Mouse (Mus musculus): ENCODE data around the gene Cnih4. TPM values are rescaled to one million over a fixed set of nuclear protein-coding genes. Genes with fewer than 3 reads are reported as not detected.

Gene Cnih4
- polyA plus RNA-seq, 1 experiment from 2014 or later, result 141 TPM

GRCm38 (mm10) chr1:181168377-181168776 lies 23.9 kb downstream of the Cnih4 start:
- ATAC-seq (replicated peaks; ENCODE audit: low FRiP score, low TSS enrichment, low read depth), result no peak; the same call in 1 of the 2 replicates
- H3K27ac ChIP-seq (ENCODE audit: low read depth), result no peak overlapping the region
- H3K9ac ChIP-seq (ENCODE audit: low read length), result no peak overlapping the region
- H3K4me2 ChIP-seq (ENCODE audit: low read length), result no peak overlapping the region
- no peak for DNase-seq (ENCODE audit: low spot score)
- H3K36me3 ChIP-seq (ENCODE audit: control insufficient read depth, insufficient read depth, low read length), result peaks cover 58% of the 10 kb centered on the region
- no peak overlapping the region for H3K4me3 ChIP-seq (ENCODE audit: low read depth, low read length)
- WGBS, result 78% methylated on average over 3 of the region's 3 CpGs
- no peaks in the 10 kb centered on the region for H3K27me3 ChIP-seq (replicated peaks; ENCODE audit: control insufficient read depth, insufficient read depth, low read length)
- no peaks in the 10 kb centered on the region for H3K4me1 ChIP-seq (replicated peaks; ENCODE audit: control insufficient read depth, insufficient read depth, low read length)
- no peaks in the 10 kb centered on the region for H3K9me3 ChIP-seq (ENCODE audit: control insufficient read depth, low read length)

- DNase-seq (ENCODE audit: low spot score), result no peak
- Histone ChIP-seq H3K9me3 (ENCODE audit: control insufficient read depth, low read length) (no peaks in the 10 kb centered on the region), H3K4me3 (ENCODE audit: low read depth, low read length) (no peak overlapping the region), H3K27me3 (replicated peaks; ENCODE audit: control insufficient read depth, insufficient read depth, low read length) (no peaks in the 10 kb centered on the region), H3K36me3 (ENCODE audit: control insufficient read depth, insufficient read depth, low read length) (peaks cover 48% of the 10 kb centered on the region), H3K4me2 (ENCODE audit: low read length) (no peak overlapping the region), H3K27ac (ENCODE audit: low read depth) (no peak overlapping the region), H3K9ac (ENCODE audit: low read length) (no peak overlapping the region), H3K4me1 (replicated peaks; ENCODE audit: control insufficient read depth, insufficient read depth, low read length) (no peaks in the 10 kb centered on the region)
- WGBS, result 77% methylated on average over 8 of the region's 8 CpGs
- ATAC-seq (replicated peaks; ENCODE audit: low FRiP score, low TSS enrichment, low read depth), result no peak
These were observed 25.7 kb downstream of the Cnih4 start for GRCm38 (mm10) chr1:181170210-181170609.

- Histone ChIP-seq H3K4me2 (ENCODE audit: low read length) (no peak overlapping the region), H3K9me3 (ENCODE audit: control insufficient read depth, low read length) (no peaks in the 10 kb centered on the region), H3K27ac (ENCODE audit: low read depth) (no peak overlapping the region), H3K36me3 (ENCODE audit: control insufficient read depth, insufficient read depth, low read length) (peaks cover 92% of the 10 kb centered on the region), H3K4me3 (ENCODE audit: low read depth, low read length) (no peak overlapping the region), H3K27me3 (replicated peaks; ENCODE audit: control insufficient read depth, insufficient read depth, low read length) (no peaks in the 10 kb centered on the region), H3K9ac (ENCODE audit: low read length) (no peak overlapping the region), H3K4me1 (replicated peaks; ENCODE audit: control insufficient read depth, insufficient read depth, low read length) (no peaks in the 10 kb centered on the region)
- 94% methylated on average over 4 of the region's 4 CpGs for whole genome bisulfite sequencing
- DNase-seq (ENCODE audit: low spot score) (no peak), ATAC-seq (replicated peaks; ENCODE audit: low FRiP score, low TSS enrichment, low read depth) (no peak)
These were observed 44.4 kb downstream of the Cnih4 start for GRCm38 (mm10) chr1:181188925-181189324.

- Histone ChIP-seq H3K36me3 (ENCODE audit: control insufficient read depth, insufficient read depth, low read length) (peaks cover 90% of the 10 kb centered on the region), H3K27ac (ENCODE audit: low read depth) (no peak overlapping the region), H3K9me3 (ENCODE audit: control insufficient read depth, low read length) (no peaks in the 10 kb centered on the region), H3K4me3 (ENCODE audit: low read depth, low read length) (no peak overlapping the region), H3K9ac (ENCODE audit: low read length) (no peak overlapping the region), H3K4me1 (replicated peaks; ENCODE audit: control insufficient read depth, insufficient read depth, low read length) (no peaks in the 10 kb centered on the region), H3K4me2 (ENCODE audit: low read length) (no peak overlapping the region), H3K27me3 (replicated peaks; ENCODE audit: control insufficient read depth, insufficient read depth, low read length) (no peaks in the 10 kb centered on the region)
- WGBS, result 86% methylated on average over 4 of the region's 4 CpGs
- DNase-seq (ENCODE audit: low spot score), result no peak
- ATAC-seq (replicated peaks; ENCODE audit: low FRiP score, low TSS enrichment, low read depth), result no peak
These were observed 55.0 kb downstream of the Cnih4 start for GRCm38 (mm10) chr1:181199446-181199845.

GRCm38 (mm10) chr1:181210147-181210546 lies 65.7 kb downstream of the Cnih4 start:
- Histone ChIP-seq H3K27me3 (replicated peaks; ENCODE audit: control insufficient read depth, insufficient read depth, low read length) (no peaks in the 10 kb centered on the region), H3K4me3 (ENCODE audit: low read depth, low read length) (peak overlapping the region; percentile 72), H3K9ac (ENCODE audit: low read length) (peak overlapping the region; percentile 92), H3K27ac (ENCODE audit: low read depth) (no peak overlapping the region), H3K9me3 (ENCODE audit: control insufficient read depth, low read length) (no peaks in the 10 kb centered on the region), H3K36me3 (ENCODE audit: control insufficient read depth, insufficient read depth, low read length) (peaks cover 27% of the 10 kb centered on the region), H3K4me2 (ENCODE audit: low read length) (peak overlapping the region; percentile 73), H3K4me1 (replicated peaks; ENCODE audit: control insufficient read depth, insufficient read depth, low read length) (peaks cover 24% of the 10 kb centered on the region)
- DNase-seq (ENCODE audit: low spot score) (no peak), ATAC-seq (replicated peaks; ENCODE audit: low FRiP score, low TSS enrichment, low read depth) (no peak)
- 7% methylated on average over 4 of the region's 4 CpGs for WGBS

- Histone ChIP-seq H3K36me3 (ENCODE audit: control insufficient read depth, insufficient read depth, low read length) (peaks cover 21% of the 10 kb centered on the region), H3K4me2 (ENCODE audit: low read length) (peak overlapping the region; percentile 73), H3K9me3 (ENCODE audit: control insufficient read depth, low read length) (no peaks in the 10 kb centered on the region), H3K27ac (ENCODE audit: low read depth) (peak overlapping the region; percentile 89), H3K9ac (ENCODE audit: low read length) (peak overlapping the region; percentile 92), H3K4me3 (ENCODE audit: low read depth, low read length) (peak overlapping the region; percentile 72), H3K27me3 (replicated peaks; ENCODE audit: control insufficient read depth, insufficient read depth, low read length) (no peaks in the 10 kb centered on the region), H3K4me1 (replicated peaks; ENCODE audit: control insufficient read depth, insufficient read depth, low read length) (peaks cover 24% of the 10 kb centered on the region)
- DNase-seq (ENCODE audit: low spot score), result peak; percentile 73
- 1% methylated on average over 43 of the region's 56 CpGs for WGBS
- ATAC-seq (replicated peaks; ENCODE audit: low FRiP score, low TSS enrichment, low read depth), result peak; percentile 34; the same call in 1 of the 2 replicates
These were observed 66.3 kb downstream of the Cnih4 start for GRCm38 (mm10) chr1:181210601-181211402.

GRCm38 (mm10) chr1:181211403-181211919 lies 67.0 kb downstream of the Cnih4 start:
- peaks cover 21% of the 10 kb centered on the region for H3K36me3 ChIP-seq (ENCODE audit: control insufficient read depth, insufficient read depth, low read length)
- peaks cover 24% of the 10 kb centered on the region for H3K4me1 ChIP-seq (replicated peaks; ENCODE audit: control insufficient read depth, insufficient read depth, low read length)
- no peak for DNase-seq (ENCODE audit: low spot score)
- no peaks in the 10 kb centered on the region for H3K9me3 ChIP-seq (ENCODE audit: control insufficient read depth, low read length)
- H3K4me3 ChIP-seq (ENCODE audit: low read depth, low read length), result peak overlapping the region; percentile 72
- peak overlapping the region; percentile 73 for H3K4me2 ChIP-seq (ENCODE audit: low read length)
- under 1% methylated on average over 22 of the region's 72 CpGs for WGBS
- H3K27ac ChIP-seq (ENCODE audit: low read depth), result peak overlapping the region; percentile 89
- peak; percentile 42 for ATAC-seq (replicated peaks; ENCODE audit: low FRiP score, low TSS enrichment, low read depth)
- peak overlapping the region; percentile 92 for H3K9ac ChIP-seq (ENCODE audit: low read length)
- no peaks in the 10 kb centered on the region for H3K27me3 ChIP-seq (replicated peaks; ENCODE audit: control insufficient read depth, insufficient read depth, low read length)

- H3K4me3 ChIP-seq (ENCODE audit: low read depth, low read length), result peak within 1 kb of the TSS; percentile 72
- DNase-seq (ENCODE audit: low spot score) (peak; percentile 89), ATAC-seq (replicated peaks; ENCODE audit: low FRiP score, low TSS enrichment, low read depth) (peak; percentile 94)
- peak within 1 kb of the TSS; percentile 89 for H3K27ac ChIP-seq (ENCODE audit: low read depth)
- peak within 1 kb of the TSS; percentile 90 for H3K4me2 ChIP-seq (ENCODE audit: low read length)
- H3K27me3 ChIP-seq (replicated peaks; ENCODE audit: control insufficient read depth, insufficient read depth, low read length), result no peaks in the 10 kb centered on the region
- peaks cover 24% of the 10 kb centered on the region for H3K4me1 ChIP-seq (replicated peaks; ENCODE audit: control insufficient read depth, insufficient read depth, low read length)
- peaks cover 14% of the 10 kb centered on the region for H3K36me3 ChIP-seq (ENCODE audit: control insufficient read depth, insufficient read depth, low read length)
- peak within 1 kb of the TSS; percentile 92 for H3K9ac ChIP-seq (ENCODE audit: low read length)
- H3K9me3 ChIP-seq (ENCODE audit: control insufficient read depth, low read length), result no peaks in the 10 kb centered on the region
- WGBS, result under 1% methylated on average over 44 of the region's 54 CpGs
These were observed 67.6 kb downstream of the Cnih4 start, which contains the start of gene Wdr26 for GRCm38 (mm10) chr1:181211920-181212633. TSS of gene Wdr26 (minus strand) at chr1:181212001.

Data from intestine, embryonic 14.5 days (tissue).